Mouse (Mus musculus): ENCODE measurements around the gene Pdgfra.

Gene Pdgfra

GRCm38 (mm10) chr5:75152021-75152425 is at the start of gene Pdgfra:
Pdgfra (plus strand) TSS chr5:75152292.
- no peak for DNase-seq (ENCODE audit: low spot score in 2 of 2)

DNA sequence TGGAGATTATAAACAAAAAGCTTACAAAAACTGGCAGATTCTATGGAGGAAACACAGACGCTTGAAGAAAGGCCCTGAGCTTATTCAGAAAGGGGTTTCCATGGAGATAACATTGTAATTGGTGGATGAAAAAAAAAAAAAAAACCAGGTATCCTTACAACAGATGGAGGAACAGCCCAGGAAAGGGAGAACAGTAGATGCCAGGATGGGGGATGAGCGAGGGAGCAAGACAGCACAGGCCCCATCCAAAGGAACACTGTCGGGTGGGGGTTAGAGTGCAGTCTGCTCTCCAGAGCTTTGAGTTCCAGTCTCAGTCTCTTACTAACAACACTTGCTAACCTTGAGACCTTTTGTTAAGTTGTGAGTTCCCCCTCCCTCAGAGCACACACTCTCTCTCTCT is 45.6 kb upstream of the Pdgfra start:
- DNase-seq (ENCODE audit: low spot score in 2 of 2) = no peak

- no peak for DNase-seq (ENCODE audit: low spot score in 2 of 2)
Measured at GRCm38 (mm10) chr5:75109368-75109767, 42.7 kb upstream of the Pdgfra start.

DNA sequence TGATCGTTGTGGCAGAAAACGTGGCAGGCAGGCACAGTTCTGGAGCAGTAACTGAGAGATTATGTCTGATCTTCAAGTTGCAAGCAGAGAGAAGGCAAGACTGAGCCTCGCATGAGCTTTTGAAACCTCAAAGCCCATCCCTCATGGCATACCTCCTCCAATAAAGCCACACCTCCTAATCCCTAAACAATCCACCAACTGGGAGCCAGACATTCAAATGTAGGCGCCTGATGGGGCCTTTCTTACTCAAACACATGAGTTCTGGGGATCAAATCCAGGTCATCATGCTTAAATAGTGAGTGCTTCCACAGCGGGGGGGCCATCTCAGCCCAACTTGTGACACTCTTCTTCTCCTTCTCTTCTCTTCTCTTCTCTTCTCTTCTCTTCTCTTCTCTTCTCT is 40.3 kb upstream of the Pdgfra start:
- DNase-seq (ENCODE audit: low spot score in 2 of 2) = no peak

DNA sequence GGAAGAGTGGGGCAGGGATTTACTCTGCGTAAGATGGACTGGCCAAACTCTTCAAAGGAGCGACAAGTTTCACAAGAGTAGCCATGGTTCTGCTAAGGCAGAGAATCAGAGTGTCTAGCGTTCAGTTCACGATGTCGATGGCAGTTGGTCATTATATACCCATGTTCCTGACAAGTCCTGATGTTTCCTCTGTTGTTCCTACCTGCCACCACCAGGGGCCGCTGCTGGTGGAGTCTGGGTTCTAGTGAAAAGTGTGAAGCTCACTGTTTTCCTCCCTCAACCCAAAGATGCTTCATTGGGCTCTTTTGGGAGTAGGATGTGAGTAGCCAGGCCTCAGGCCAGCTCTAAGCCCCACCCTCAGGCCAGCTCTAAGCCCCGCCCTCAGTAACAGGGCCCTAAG is 33.3 kb upstream of the Pdgfra start:
- DNase-seq (ENCODE audit: low spot score in 2 of 2) = no peak

- no peak for DNase-seq (ENCODE audit: low spot score in 2 of 2)
Measured at GRCm38 (mm10) chr5:75121646-75122045, 30.4 kb upstream of the Pdgfra start.

GRCm38 (mm10) chr5:75134681-75135080 is 17.4 kb upstream of the Pdgfra start:
- no peak for DNase-seq (ENCODE audit: low spot score in 2 of 2)

DNA sequence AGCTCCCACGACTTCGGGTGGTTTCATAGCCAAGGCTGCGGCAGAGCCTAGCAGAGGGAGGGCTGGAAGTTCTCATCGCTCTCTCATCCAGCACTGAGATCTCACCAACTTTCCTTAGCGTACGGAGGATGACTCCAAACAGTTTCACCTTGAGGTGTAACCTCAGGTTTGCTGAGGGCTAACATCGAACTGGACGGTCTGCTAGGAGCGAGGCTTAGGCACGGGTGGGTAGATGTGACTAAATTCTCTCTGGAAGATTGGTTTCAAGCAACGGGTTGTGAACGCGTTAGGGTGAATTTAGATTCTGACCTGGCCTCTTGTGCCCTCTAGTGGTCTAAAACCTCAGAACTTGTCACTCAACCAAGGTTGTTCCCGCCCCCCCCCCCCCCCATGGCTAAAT is 9.0 kb upstream of the Pdgfra start:
- DNase-seq (ENCODE audit: low spot score in 2 of 2) = peak in 1 of 2 experiments; percentile 53

DNA sequence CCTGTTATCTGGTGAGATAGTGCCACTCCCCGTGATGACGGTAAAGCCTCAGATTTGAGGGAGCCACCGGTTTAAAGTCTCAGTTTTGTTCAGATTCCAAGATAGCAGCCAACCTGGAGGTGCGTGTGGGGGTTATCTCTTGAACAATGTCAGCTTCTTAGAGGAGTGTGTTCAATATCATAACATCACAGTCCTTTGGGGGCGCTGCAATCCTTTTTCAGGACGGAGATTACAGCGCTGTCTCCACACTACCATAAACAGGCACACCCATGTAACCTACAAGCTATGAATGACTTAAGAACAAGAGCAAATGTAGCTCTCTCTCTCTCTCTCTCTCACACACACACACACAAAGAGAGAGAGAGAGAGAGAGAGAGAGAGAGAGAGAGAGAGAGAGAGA is 8.3 kb upstream of the Pdgfra start:
- no peak for DNase-seq (ENCODE audit: low spot score in 2 of 2)

- DNase-seq (ENCODE audit: low spot score in 2 of 2) = no peak
Measured at GRCm38 (mm10) chr5:75145341-75145740, 6.8 kb upstream of the Pdgfra start.

- no peak for DNase-seq (ENCODE audit: low spot score in 2 of 2)
Measured at GRCm38 (mm10) chr5:75146469-75146868, 5.6 kb upstream of the Pdgfra start.

GRCm38 (mm10) chr5:75148343-75149127 is 3.6 kb upstream of the Pdgfra start:
- DNase-seq (ENCODE audit: low spot score in 2 of 2) = no peak

DNA sequence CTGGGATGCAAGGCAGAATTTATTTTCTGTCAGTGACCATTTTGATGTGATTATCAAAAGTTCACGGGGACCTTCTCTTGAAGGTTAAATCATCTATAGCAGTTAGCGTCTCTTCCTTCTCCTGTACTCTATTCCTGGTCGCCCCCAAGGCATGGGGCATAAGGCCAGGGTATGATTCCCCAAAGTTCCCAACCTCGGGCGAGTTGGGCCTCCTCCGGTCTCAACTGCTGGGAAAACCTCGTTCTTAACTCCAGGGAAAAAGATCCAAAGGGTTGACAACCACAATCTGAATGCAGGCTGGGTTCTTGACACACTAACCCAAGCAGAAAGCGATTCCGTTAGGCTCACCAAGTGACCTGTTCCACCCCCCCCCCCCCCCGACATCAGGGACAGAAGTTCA is 2.7 kb upstream of the Pdgfra start:
- DNase-seq (ENCODE audit: low spot score in 2 of 2) = no peak

GRCm38 (mm10) chr5:75149880-75150279 is 2.2 kb upstream of the Pdgfra start:
- no peak for DNase-seq (ENCODE audit: low spot score in 2 of 2)

DNA sequence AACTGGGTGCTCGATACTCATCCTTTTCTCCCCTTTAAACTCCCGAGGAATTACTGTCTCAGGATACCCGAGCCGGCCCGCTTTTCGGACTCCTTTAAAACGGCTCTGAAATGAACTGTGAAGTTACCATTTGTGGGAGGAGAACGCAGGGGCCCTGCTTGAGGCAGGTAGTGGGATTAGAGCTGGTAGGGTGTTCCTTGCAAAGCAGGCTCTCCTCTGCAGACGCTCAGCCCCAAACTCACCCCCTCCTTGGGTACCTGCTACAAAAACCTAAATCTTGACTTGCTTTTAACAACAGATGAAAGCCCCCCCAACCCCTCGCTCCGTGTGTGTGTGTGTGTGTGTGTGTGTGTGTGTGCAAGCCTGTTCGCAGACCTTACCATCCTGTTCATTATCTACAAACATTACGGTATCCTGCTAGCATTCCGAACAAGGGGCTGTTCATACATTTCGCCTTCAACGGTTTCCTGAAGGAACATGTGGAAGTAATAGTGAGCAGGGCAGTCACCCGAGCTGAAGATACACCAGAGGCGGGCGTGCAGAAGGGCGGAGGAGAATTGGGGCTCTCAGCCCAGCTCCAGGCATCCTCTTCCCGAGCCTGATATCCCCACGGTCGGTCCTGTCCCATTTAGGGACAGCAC is 1.6 kb upstream of the Pdgfra start:
- no peak for DNase-seq (ENCODE audit: low spot score in 2 of 2)

- DNase-seq (ENCODE audit: low spot score in 2 of 2) = peak; percentile 42 to 71
Measured at GRCm38 (mm10) chr5:75151146-75151900, 769 bp upstream of the Pdgfra start.

- peak in 1 of 2 experiments; percentile 29 for DNase-seq (ENCODE audit: low spot score in 2 of 2)
Measured at GRCm38 (mm10) chr5:75152791-75153625, 916 bp downstream of the Pdgfra start.

DNA sequence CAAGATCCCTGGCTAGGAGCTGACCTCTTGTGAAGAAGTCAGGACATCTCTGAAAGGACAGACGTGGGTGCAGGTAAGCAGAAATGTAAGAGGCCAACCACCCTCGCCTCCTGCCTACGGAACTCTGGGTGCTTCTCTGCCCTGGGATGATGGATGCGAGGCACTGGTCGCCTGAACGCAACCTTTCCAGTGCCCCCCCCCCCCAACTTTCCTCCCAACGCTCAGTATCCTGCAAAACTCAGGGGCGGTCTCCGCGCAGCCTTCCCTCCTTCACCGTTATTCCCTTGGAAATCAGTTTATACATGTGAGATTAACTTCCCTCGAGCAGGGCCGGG is 1.5 kb downstream of the Pdgfra start:
- no peak for DNase-seq (ENCODE audit: low spot score in 2 of 2)

GRCm38 (mm10) chr5:75153961-75154620 is 2.0 kb downstream of the Pdgfra start:
- no peak for DNase-seq (ENCODE audit: low spot score in 2 of 2)

- DNase-seq (ENCODE audit: low spot score in 2 of 2) = peak in 1 of 2 experiments; percentile 36
Measured at GRCm38 (mm10) chr5:75154621-75155235, 2.6 kb downstream of the Pdgfra start.

DNA sequence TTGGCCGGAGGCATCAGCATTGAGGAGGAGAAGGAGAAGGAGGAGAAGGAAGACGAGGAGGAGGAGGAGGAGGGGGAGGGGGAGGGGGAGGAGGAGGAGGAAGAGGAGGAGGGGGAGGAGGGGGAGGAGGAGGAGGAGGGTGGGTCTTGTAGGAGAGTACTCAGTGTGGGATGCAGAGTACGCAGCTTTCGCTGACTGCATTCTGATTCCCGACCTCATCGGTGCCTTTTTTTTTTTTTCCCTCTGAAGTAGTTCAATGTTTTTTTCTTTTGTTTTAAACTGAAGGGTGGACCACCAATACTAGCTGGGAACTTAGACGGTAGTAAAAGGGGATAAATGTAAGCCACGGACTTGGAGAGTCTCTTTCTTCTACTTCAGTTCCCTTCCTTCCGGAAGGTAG is 3.2 kb downstream of the Pdgfra start:
- DNase-seq (ENCODE audit: low spot score in 2 of 2) = no peak

Measured in frontal cortex, postnatal 10 days (tissue).